Mouse (Mus musculus) heart, embryonic 16.5 days (tissue): Measurements from ENCODE around the gene Acat2. TPM values are rescaled to one million over a fixed set of nuclear protein-coding genes. Genes with fewer than 3 reads are reported as not detected.

Source experiments
- ATAC-seq: fragments of 200-750 bp; cut with Nextera tagmentation; replicated peaks from 2 replicates; pipeline ENCODE4 v1.8.0; 2017; ENCODE audit warnings: moderate number of reproducible peaks; ENCODE audit not compliant: insufficient read depth, low FRiP score; ENCODE audit errors: extremely low read depth
- H3K27ac ChIP-seq: fragments of 300-500 bp; sonication (generic); 2 replicates; pipeline ENCODE4 v1.5.1; 2014; ENCODE audit warnings: mild to moderate bottlenecking, low read length, control low read depth, moderate library complexity
- H3K27me3 ChIP-seq: fragments of 300-500 bp; sonication (generic); 2 replicates; pipeline ENCODE4 v1.6.1; 2014; ENCODE audit warnings: low read length, mixed read lengths; ENCODE audit not compliant: control insufficient read depth, insufficient read depth
- H3K36me3 ChIP-seq: fragments of 300-500 bp; sonication (generic); 2 replicates; pipeline ENCODE4 v1.6.1; 2014; ENCODE audit not compliant: control insufficient read depth, insufficient read depth
- H3K4me1 ChIP-seq: fragments of 300-500 bp; sonication (generic); 2 replicates; pipeline ENCODE4 v1.6.1; 2014; ENCODE audit warnings: low read length, mixed read lengths; ENCODE audit not compliant: control insufficient read depth, insufficient read depth
- H3K4me2 ChIP-seq: fragments of 300-500 bp; sonication (generic); 2 replicates; pipeline ENCODE4 v1.6.1; 2014; ENCODE audit warnings: low read depth, mild to moderate bottlenecking, control low read depth, low read length
- H3K4me3 ChIP-seq: fragments of 300-500 bp; sonication (generic); 2 replicates; pipeline ENCODE4 v1.5.1; 2014; ENCODE audit warnings: mild to moderate bottlenecking, control low read depth, low read length
- H3K9ac ChIP-seq: fragments of 300-500 bp; sonication (generic); 2 replicates; pipeline ENCODE4 v1.6.1; 2014; ENCODE audit warnings: low read length, control low read depth
- H3K9me3 ChIP-seq: fragments of 300-500 bp; sonication (generic); replicated peaks from 2 replicates; pipeline ENCODE4 v1.6.1; 2016; ENCODE audit warnings: low read length; ENCODE audit not compliant: control insufficient read depth
- WGBS: fragments of 180-500 bp; shearing (Covaris S2); extraction: QIAGEN DNeasy Blood & Tissue Kit; methylation state at CpG from one replicate; pipeline ENCODE4 v1.1.7; 2014; 5-methylcytosine and 5-hydroxymethylcytosine counted together
- polyA plus RNA-seq: library from polyadenylated mRNA; unstranded; fragments of >200 nt; fragmentation: Nextera tagmentation; extraction: Ambion mirVana; gene quantifications from 2 replicates; pipeline ENCODE4 v1.2.1, GENCODE M21; 2015

Gene Acat2
- polyA plus RNA-seq, 1 experiment from 2014 or later = 31.6 TPM

- WGBS = under 1% methylated on average over 40 of the region's 40 CpGs
Measured at GRCm38 (mm10) chr17:12916588-12917380, 43.8 kb downstream of the Acat2 start.

GRCm38 (mm10) chr17:12915881-12916583 is 44.5 kb downstream of the Acat2 start, which contains the start of gene Mrpl18:
Gene Mrpl18, minus strand, starts transcription at chr17:12916345.
- H3K36me3 ChIP-seq = peaks cover 45% of the 10 kb centered on the region
- peak within 1 kb of the TSS; percentile 95 for H3K4me3 ChIP-seq
- peak within 1 kb of the TSS; percentile 99 for H3K9ac ChIP-seq
- peaks cover 13% of the 10 kb centered on the region for H3K4me1 ChIP-seq
- no peaks in the 10 kb centered on the region for H3K9me3 ChIP-seq
- no peaks in the 10 kb centered on the region for H3K27me3 ChIP-seq
- H3K4me2 ChIP-seq = peak within 1 kb of the TSS; percentile 91
- peak within 1 kb of the TSS; percentile 94 for H3K27ac ChIP-seq
- peak; percentile 99 for ATAC-seq
- WGBS = under 1% methylated on average over 56 of the region's 56 CpGs

More at GRCm38 (mm10) chr17:12916588-12917380, 43.8 kb downstream of the Acat2 start:
- Histone ChIP-seq H3K27me3 (no peaks in the 10 kb centered on the region), H3K4me1 (peaks cover 13% of the 10 kb centered on the region), H3K9ac (peak overlapping the region; percentile 99), H3K36me3 (peaks cover 45% of the 10 kb centered on the region), H3K4me3 (peak overlapping the region; percentile 95), H3K9me3 (no peaks in the 10 kb centered on the region), H3K4me2 (peak overlapping the region; percentile 91), H3K27ac (peak overlapping the region; percentile 93)
- peak; percentile 30 for ATAC-seq

- under 1% methylated on average over 18 of the region's 18 CpGs for WGBS
Measured at GRCm38 (mm10) chr17:12915488-12915880, 45.1 kb downstream of the Acat2 start, which contains the start of gene Tcp1. Gene Tcp1, plus strand, starts transcription at chr17:12915701.

DNA sequence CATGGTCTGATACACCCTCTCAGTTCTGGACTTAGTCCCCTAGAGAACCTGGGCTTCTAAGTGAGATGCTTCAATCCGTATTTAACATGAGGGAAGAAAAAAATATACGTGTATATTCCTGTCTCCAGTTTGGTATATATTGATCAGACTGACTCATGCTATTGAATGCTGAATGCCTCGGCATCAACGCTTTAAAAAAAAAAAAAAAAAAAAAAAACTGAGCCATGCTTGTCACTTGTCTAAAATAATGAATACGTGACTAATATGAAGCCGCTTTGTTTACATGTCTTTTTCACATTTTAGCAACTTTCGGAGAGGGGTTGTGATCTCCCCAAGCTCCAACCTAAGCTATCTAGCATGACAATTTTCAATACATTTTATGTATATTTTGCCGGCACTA is 50.2 kb downstream of the Acat2 start:
- Histone ChIP-seq H3K27ac (no peak overlapping the region), H3K9me3 (no peaks in the 10 kb centered on the region), H3K4me1 (peaks cover 6% of the 10 kb centered on the region), H3K27me3 (no peaks in the 10 kb centered on the region), H3K36me3 (peaks cover 29% of the 10 kb centered on the region), H3K4me2 (no peak overlapping the region), H3K4me3 (no peak overlapping the region), H3K9ac (no peak overlapping the region)
- 86% methylated on average over 8 of the region's 8 CpGs for WGBS
- no peak for ATAC-seq

More at GRCm38 (mm10) chr17:12915488-12915880, 45.1 kb downstream of the Acat2 start, which contains the start of gene Tcp1:
- H3K27ac ChIP-seq = peak within 1 kb of the TSS; percentile 94
- H3K36me3 ChIP-seq = peaks cover 45% of the 10 kb centered on the region
- H3K4me3 ChIP-seq = peak within 1 kb of the TSS; percentile 95
- peak within 1 kb of the TSS; percentile 91 for H3K4me2 ChIP-seq
- no peak for ATAC-seq
- H3K27me3 ChIP-seq = no peaks in the 10 kb centered on the region
- H3K9me3 ChIP-seq = no peaks in the 10 kb centered on the region
- peak within 1 kb of the TSS; percentile 99 for H3K9ac ChIP-seq
- H3K4me1 ChIP-seq = peaks cover 13% of the 10 kb centered on the region

- H3K9me3 ChIP-seq = no peaks in the 10 kb centered on the region
- no peak within 1 kb of the TSS for H3K9ac ChIP-seq
- H3K4me1 ChIP-seq = no peaks in the 10 kb centered on the region
- no peak within 1 kb of the TSS for H3K4me2 ChIP-seq
- H3K27ac ChIP-seq = no peak within 1 kb of the TSS
- peaks cover 32% of the 10 kb centered on the region for H3K36me3 ChIP-seq
- 72% methylated on average over 35 of the region's 35 CpGs for WGBS
- no peak within 1 kb of the TSS for H3K4me3 ChIP-seq
- no peak for ATAC-seq
- H3K27me3 ChIP-seq = no peaks in the 10 kb centered on the region
Measured at GRCm38 (mm10) chr17:12909361-12910280, 50.9 kb downstream of the Acat2 start, which contains the start of gene Pnldc1. Gene Pnldc1, minus strand, starts transcription at chr17:12910230.

DNA sequence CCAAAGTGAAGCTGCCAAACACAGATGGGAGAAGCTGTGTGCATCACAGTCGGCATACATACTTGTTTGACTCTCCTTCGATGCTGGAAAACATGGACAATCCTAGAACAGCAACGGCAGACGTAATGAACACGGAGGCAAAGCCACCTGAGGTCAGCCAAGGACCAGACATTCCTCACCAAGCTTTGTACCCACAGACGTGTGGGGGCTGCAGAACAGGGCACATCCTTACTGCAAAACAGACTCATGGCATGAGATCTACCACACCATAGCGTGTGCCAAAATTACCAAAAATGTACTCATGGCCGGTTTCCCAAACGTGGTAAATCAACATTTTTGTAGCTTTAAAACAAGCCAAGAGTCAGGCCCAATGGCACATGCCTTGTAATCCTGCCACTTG is 54.1 kb downstream of the Acat2 start:
- ATAC-seq = no peak
- H3K9me3 ChIP-seq = no peaks in the 10 kb centered on the region
- no peaks in the 10 kb centered on the region for H3K27me3 ChIP-seq
- no peak overlapping the region for H3K4me3 ChIP-seq
- peaks cover 21% of the 10 kb centered on the region for H3K36me3 ChIP-seq
- H3K4me1 ChIP-seq = no peaks in the 10 kb centered on the region
- no peak overlapping the region for H3K27ac ChIP-seq
- no peak overlapping the region for H3K4me2 ChIP-seq
- 85% methylated on average over 9 of the region's 9 CpGs for WGBS
- no peak overlapping the region for H3K9ac ChIP-seq

- Histone ChIP-seq H3K4me2 (no peak overlapping the region), H3K4me3 (no peak overlapping the region), H3K27me3 (no peaks in the 10 kb centered on the region), H3K27ac (no peak overlapping the region), H3K9ac (no peak overlapping the region), H3K4me1 (no peaks in the 10 kb centered on the region), H3K36me3 (peaks cover 17% of the 10 kb centered on the region), H3K9me3 (no peaks in the 10 kb centered on the region)
- WGBS = 83% methylated on average over 4 of the region's 4 CpGs
- ATAC-seq = no peak
Measured at GRCm38 (mm10) chr17:12905810-12906209, 54.7 kb downstream of the Acat2 start.

DNA sequence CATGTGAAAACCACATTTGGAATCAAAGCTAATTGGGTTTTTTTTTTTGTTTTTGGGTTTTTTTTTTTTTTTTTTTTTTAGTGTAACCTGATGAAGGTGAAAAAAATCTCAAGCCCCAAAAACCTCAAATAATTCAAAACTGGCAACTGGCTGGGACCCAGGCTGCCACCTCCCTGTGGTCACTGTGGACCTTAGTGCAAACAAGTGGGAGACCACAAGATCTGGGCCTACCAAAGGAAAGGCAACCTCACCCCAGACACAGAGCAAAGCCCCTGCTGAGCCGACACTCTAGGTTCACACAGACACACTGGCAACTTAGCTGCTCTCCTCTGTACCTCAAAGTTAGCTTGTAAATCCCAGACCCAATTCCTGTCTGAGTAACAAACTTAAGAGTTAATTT is 56.2 kb downstream of the Acat2 start:
- Histone ChIP-seq H3K27me3 (no peaks in the 10 kb centered on the region), H3K36me3 (peaks cover 19% of the 10 kb centered on the region), H3K9ac (no peak overlapping the region), H3K9me3 (no peaks in the 10 kb centered on the region), H3K4me2 (no peak overlapping the region), H3K4me1 (no peaks in the 10 kb centered on the region), H3K27ac (no peak overlapping the region), H3K4me3 (no peak overlapping the region)
- no peak for ATAC-seq
- 79% methylated on average over 1 of the region's 1 CpGs for WGBS
